Mouse (Mus musculus) G1E (cell line): ENCODE data around the gene Cfap99. TPM values are rescaled to one million over a fixed set of nuclear protein-coding genes. Genes with fewer than 3 reads are reported as not detected.

ENCODE experiments used
- ATAC-seq: 2 replicates; pipeline ENCODE4 v1.8.0; 2016; ENCODE audit warnings: mild to moderate bottlenecking; ENCODE audit not compliant: insufficient number of reproducible peaks, poor library complexity, low FRiP score, severe bottlenecking; ENCODE audit errors: extremely low read depth
- DNase-seq: peaks from one replicate; pipeline ENCODE4 v3.0.0; 2012; ENCODE audit warnings: low spot score
- H3K27me3 ChIP-seq: 2 replicates; pipeline ENCODE4 v1.6.1; 2012; ENCODE audit warnings: mild to moderate bottlenecking, low read length, inconsistent platforms; ENCODE audit not compliant: insufficient read depth
- H3K36me3 ChIP-seq: replicated peaks from 2 replicates; pipeline ENCODE3; 2012; ENCODE audit warnings: mild to moderate bottlenecking, inconsistent platforms
- H3K4me1 ChIP-seq: 2 replicates; pipeline ENCODE4 v1.6.1; 2012; ENCODE audit warnings: low read depth, low read length, inconsistent platforms, mixed read lengths; ENCODE audit not compliant: insufficient read depth
- H3K4me3 ChIP-seq: 2 replicates; pipeline ENCODE4 v1.5.1; 2012; ENCODE audit warnings: low read depth, mild to moderate bottlenecking, inconsistent platforms, low read length, moderate library complexity, mixed read lengths
- H3K9me3 ChIP-seq: replicated peaks from 2 replicates; pipeline ENCODE4 v1.6.1; 2012; ENCODE audit warnings: inconsistent platforms
- CTCF ChIP-seq: IDR thresholded peaks from 2 replicates; pipeline ENCODE4 v1.5.1; 2012; ENCODE audit warnings: low read depth, low read length, inconsistent platforms, mixed read lengths
- GATA1 ChIP-seq: IDR thresholded peaks from 2 replicates; pipeline ENCODE4 v1.6.1; 2012; ENCODE audit warnings: borderline replicate concordance, low read length, inconsistent platforms, mixed read lengths
- GATA2 ChIP-seq: IDR thresholded peaks from 2 replicates; pipeline ENCODE4 v1.6.1; 2012; ENCODE audit warnings: low read depth, low read length, inconsistent platforms, borderline replicate concordance
- POLR2AphosphoS5 ChIP-seq: IDR thresholded peaks from 2 replicates; pipeline ENCODE4 v1.6.1; 2012; ENCODE audit warnings: low read depth, low read length, inconsistent platforms; ENCODE audit not compliant: insufficient replicate concordance
- TAL1 ChIP-seq: conservative IDR thresholded peaks from 2 replicates; pipeline ENCODE4 v1.6.1; 2012; ENCODE audit warnings: low read depth, low read length, inconsistent platforms, mixed read lengths
- polyA plus RNA-seq: library from polyadenylated mRNA; stranded (reverse); fragments of >175 nt; gene quantifications from 2 replicates; pipeline ENCODE4 v1.2.3, GENCODE M21; 2012
- total RNA-seq, 2 experiments: library from RNA; stranded (forward) in 1 of 2; stranded (reverse) in 1 of 2; fragments of 200-1000 nt in 1 of 2; fragments of >200 nt in 1 of 2; fragmentation: Nextera tagmentation in 1 of 2; gene quantifications; 2 replicates each; pipeline ENCODE4 v1.2.3; 2014 to 2017

The Cfap99 gene
- total RNA-seq (2014; fragmentation: Nextera tagmentation) (not detected in 2 replicates), total RNA-seq (2017) (not detected in 2 replicates), polyA plus RNA-seq (not detected in 2 replicates)

DNA sequence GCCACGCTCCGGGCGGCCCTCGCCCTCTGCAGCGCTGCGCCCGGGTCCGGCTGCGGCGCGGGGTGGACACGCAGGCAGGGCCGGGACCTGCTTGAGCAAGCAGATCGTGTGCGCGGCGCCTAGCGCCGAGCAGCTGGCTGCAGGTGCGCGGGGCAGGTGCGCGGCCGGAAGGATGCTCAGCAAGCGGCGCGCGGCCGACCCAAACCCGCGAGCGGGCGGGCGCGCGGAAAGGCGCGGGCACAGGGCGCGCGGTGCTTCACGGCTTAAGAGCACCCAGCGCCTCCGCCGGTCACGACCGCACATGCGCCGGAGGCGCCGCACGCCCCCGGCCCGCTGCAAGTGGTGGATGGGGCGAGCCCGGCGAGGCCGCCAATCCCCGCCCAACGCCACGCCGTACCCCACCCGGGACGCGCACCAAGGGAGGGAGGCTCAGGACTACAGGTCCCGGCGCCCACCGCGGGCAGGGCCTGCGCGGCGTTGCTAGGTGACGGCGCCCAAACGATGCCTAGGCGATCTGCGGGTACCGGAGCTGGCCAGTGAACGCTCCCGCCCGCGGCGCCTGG, at the start of gene Cfap99, which contains the start of gene Zfyve28:
Cfap99 (plus strand) TSS at position 447 of the 563 bp plus-strand sequence.
Zfyve28 (minus strand) TSS at position 296 of the 563 bp plus-strand sequence.
- DNase-seq: no peak
- ATAC-seq: no peak
- Histone ChIP-seq H3K4me3 (no peak within 1 kb of the TSS; the same call in 1 of the 2 replicates), H3K27me3 (peaks cover 46% of the 10 kb centered on the region), H3K36me3 (no peaks in the 10 kb centered on the region), H3K9me3 (peaks cover 14% of the 10 kb centered on the region), H3K4me1 (no peaks in the 10 kb centered on the region)
- no peak for TF ChIP-seq POLR2AphosphoS5
- no peak for TF ChIP-seq CTCF
- no peak for TF ChIP-seq TAL1
- TF ChIP-seq GATA1: no peak
- TF ChIP-seq GATA2: no peak

DNA sequence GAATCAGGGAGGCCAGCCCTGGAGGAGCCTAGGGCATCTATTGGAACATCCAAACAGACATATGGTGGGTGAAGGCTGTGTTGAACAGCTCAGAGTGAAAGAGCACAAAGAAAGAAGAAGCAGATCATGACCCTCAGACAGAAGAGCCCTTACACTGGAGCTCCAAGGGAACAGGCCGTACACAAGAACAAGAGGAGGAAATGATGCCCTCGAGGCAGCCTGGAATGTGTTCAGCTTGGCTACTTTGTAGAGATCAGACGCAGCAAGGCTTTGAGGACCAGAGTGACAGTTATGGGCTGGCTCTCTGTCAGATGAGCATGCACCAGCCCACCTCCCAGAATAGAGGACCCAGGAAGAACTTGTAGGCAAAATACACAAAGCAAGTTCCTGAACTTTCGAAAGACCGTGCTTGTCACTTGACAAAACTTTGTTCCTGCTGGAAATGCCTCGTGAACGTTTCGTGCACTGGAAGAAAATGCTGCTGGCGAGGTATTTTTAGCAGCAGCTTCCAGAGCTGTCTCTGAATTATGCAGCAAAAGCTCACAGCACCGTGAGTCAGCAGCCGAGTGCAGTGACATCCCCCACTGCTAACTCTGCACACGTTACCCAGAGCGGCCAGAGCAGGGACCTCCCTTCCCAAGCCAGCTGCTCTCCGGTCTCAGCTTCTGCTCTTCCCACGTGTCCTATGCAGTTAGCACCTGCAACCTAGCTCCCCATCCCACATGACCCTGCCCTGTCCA, 46.0 kb upstream of the Cfap99 start:
- Histone ChIP-seq H3K27me3 (peaks cover 9% of the 10 kb centered on the region; the same call in 1 of the 2 replicates), H3K36me3 (no peaks in the 10 kb centered on the region), H3K9me3 (no peaks in the 10 kb centered on the region), H3K4me3 (no peak overlapping the region), H3K4me1 (no peaks in the 10 kb centered on the region)
- no peak for DNase-seq
- ATAC-seq: no peak
- no peak for TF ChIP-seq POLR2AphosphoS5
- TF ChIP-seq CTCF: no peak

DNA sequence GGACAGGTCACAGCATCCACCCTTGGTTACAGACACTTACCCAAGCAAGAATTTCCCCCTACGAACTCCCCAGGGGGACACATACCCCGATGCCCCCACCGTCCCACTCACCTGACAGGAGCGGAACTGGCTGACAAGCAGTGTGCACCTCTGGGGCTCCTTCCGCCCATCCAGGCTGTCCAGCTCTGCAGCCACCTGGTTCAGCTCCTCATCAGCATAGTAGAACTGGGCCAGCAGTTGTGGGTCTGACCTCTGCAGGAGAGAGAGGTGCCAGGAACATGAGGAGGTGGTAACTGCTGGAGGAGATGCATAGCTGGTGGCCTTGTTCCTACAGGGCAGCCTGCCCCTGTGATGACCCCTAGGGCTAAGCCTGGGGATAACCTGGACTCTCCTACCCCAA, 45.3 kb upstream of the Cfap99 start:
- H3K4me3 ChIP-seq: no peak overlapping the region
- TF ChIP-seq GATA1: no peak
- no peak for TF ChIP-seq GATA2
- TF ChIP-seq TAL1: no peak
- no peak for TF ChIP-seq CTCF
- no peak for TF ChIP-seq POLR2AphosphoS5
- no peak for ATAC-seq

DNA sequence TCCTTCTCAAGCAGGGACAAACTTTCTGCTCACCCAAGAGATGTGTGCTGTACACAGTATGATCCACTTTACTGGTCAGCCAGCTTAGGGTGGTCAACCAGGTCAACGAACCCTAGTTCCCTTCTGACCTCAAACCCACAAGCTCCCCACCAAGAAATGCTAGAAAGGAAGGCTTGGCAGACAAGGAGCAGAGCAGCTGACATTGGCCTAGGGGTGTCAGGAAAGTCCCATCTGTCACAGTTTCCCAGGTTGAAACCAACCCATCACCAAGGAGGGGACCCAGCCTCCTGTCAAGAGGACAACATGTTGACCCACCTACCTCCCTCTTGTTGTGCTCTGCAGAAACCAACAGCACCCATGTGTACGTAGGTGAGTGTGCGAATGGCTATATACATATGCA, 42.0 kb upstream of the Cfap99 start:
- no peak for TF ChIP-seq GATA2
- no peak for TF ChIP-seq TAL1
- no peak for TF ChIP-seq GATA1
- TF ChIP-seq CTCF: no peak
- no peak for TF ChIP-seq POLR2AphosphoS5
- Histone ChIP-seq H3K27me3 (peaks cover 19% of the 10 kb centered on the region), H3K4me3 (no peak overlapping the region), H3K4me1 (no peaks in the 10 kb centered on the region), H3K9me3 (no peaks in the 10 kb centered on the region), H3K36me3 (no peaks in the 10 kb centered on the region)
- ATAC-seq: no peak
- DNase-seq: no peak

More for the DNA sequence above, 45.3 kb upstream of the Cfap99 start:
- DNase-seq: no peak
- Histone ChIP-seq H3K27me3 (peaks cover 9% of the 10 kb centered on the region; the same call in 1 of the 2 replicates), H3K4me1 (no peaks in the 10 kb centered on the region), H3K36me3 (no peaks in the 10 kb centered on the region), H3K9me3 (no peaks in the 10 kb centered on the region)

DNA sequence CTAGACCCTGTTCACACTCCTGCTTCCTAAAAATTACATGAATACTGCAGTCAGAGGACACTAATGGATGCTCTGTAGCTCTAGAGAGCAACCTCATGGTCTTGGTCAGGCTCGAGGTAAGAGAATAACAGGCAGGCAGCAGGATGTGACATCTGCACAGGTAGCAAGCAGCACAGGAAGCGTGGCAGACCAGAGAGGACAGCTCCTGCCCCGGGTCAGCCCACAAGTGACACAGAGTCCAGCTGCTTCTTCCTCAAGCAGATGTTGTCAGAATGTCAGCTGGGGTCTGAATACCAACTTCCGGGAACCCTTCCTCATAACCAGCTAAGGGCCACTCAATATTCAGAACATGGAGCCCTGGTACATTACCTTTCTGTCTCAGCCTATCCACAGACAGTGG, 39.3 kb upstream of the Cfap99 start:
- H3K4me3 ChIP-seq: no peak overlapping the region
- no peak for TF ChIP-seq CTCF
- TF ChIP-seq POLR2AphosphoS5: no peak
- TF ChIP-seq GATA1: no peak
- no peak for TF ChIP-seq TAL1
- TF ChIP-seq GATA2: no peak
- no peaks in the 10 kb centered on the region for H3K36me3 ChIP-seq
- H3K27me3 ChIP-seq: peaks cover 18% of the 10 kb centered on the region
- H3K9me3 ChIP-seq: no peaks in the 10 kb centered on the region
- ATAC-seq: no peak
- DNase-seq: no peak
- no peaks in the 10 kb centered on the region for H3K4me1 ChIP-seq

DNA sequence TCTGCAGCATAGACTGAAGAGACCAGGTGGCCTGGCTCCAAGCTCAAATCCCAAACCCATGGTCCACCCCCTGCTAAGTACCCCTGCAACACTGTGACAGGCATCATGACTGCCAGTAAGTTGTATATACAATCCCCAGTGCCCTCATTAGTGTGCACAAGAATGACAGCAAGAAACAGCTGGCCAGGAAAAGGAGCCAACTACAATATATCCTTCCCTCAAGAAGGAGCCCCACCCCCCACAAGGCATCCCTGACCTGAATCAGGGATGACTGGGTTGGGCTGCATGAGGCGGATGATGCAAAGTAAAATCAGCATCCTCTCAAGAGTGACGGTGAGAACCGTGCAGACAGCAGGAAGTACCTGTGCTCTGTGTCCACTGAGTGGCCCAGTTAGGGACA, 38.3 kb upstream of the Cfap99 start:
- ATAC-seq: no peak
- no peak for DNase-seq
- Histone ChIP-seq H3K4me1 (no peaks in the 10 kb centered on the region), H3K4me3 (no peak overlapping the region), H3K27me3 (peaks cover 21% of the 10 kb centered on the region), H3K36me3 (no peaks in the 10 kb centered on the region), H3K9me3 (no peaks in the 10 kb centered on the region)
- TF ChIP-seq GATA1 (no peak), CTCF (no peak), TAL1 (no peak), POLR2AphosphoS5 (no peak), GATA2 (no peak)
